Mouse (Mus musculus): ENCODE data around the gene C1qtnf4.

C1qtnf4 gene

DNA sequence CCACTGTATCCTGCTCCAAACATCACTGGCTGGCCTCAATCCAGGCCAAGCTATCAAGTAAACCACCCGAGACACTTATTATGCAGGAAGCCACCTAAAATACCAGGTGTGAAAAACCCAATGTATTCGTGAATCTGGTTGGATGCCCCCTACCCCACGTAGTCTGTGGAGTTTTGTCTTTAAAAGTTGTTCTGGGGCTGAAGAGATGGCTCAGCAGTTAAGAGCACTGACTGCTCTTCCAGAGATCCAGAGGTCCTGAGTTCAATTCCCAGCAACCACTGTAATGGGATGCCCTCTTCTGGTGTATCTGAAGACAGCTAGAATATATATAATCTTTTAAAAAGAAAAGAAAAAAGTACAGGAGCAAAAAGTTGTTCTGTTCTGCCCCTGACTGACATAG lies 52.7 kb downstream of the C1qtnf4 start:
- no peak for DNase-seq

DNA sequence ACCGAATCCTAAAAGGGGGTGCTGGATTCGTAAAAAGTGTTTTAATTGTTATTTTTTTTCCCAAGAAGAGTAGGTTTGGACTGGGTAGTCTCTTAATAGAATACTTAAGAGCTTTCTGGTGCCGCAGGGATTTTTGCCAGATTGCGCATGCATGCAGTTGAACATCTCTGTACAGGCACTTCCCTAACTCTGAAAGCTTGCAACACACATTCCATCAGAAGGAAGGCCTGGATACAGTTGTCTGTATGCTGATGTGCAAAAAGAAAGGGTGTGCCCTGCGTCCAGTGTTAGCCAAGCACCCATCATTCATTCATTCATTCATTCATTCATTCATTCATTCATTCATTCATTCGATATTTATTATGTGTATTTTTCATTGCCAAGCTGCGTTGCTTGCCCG lies 54.1 kb downstream of the C1qtnf4 start:
- DNase-seq, result no peak

Data from kidney, postnatal 14 days (tissue).